Mouse (Mus musculus): ENCODE results near the gene Scmh1. TPM values are rescaled to one million over a fixed set of nuclear protein-coding genes. Genes with fewer than 3 reads are reported as not detected.

The Scmh1 gene
- polyA plus RNA-seq (2012; rRNA removed), result 10.5 and 12.8 TPM in 2 replicates

DNA sequence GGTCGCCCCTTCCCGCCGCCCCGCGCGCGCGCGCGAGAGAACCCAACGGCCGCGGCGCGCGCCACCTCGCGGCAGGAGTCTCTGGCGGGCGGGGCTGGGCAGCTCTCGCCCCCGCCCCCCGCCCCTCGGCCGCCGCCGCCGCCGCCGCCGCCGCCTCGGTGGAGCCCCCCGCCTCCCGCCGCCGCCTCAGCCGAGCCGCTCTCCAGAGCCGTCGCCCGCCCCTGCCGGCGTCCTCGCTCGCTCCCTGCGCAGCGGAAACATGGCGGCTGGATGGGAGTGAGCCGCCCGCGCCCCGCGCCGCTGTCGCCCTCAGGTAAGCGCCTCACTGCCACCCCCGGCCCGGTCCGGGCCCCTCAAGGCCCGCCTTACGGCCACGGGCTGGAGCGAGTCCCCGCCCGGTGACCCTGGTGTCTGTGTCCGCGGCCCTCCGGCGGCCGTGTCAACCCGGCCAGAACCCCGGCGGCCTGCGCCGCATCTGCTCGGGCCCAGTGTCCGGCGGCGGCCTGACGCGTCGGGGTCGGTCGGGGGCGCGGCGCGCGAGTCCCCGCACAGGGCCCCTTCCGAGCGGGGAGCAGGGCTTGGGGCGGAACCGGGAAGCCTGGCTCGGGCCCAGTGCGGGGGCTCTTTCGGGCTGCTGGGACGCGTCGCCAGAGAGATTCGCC, at the start of gene Scmh1:
Scmh1 (plus strand) TSS at position 138 of the 662 bp plus-strand sequence.

DNA sequence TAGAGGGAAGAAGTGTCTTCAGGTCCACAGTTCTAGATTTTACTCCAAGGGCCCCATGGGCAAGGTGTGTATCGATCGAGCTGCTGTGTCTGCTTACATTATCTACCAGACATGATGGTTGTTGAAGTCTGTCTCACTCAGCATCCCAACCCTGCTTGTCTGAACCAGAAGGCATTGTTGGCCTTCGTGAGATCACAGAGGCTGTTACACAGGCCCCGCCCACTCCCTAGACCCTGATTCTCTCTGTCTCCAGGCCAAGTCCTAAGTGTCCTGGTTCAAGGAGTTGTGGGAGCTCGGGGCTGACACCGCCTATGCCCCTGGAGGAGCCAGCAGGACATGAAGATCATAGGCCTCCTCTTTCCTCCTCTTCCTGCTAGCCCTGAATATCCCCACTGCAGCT, 126.9 kb downstream of the Scmh1 start, which contains the start of gene Slfnl1:
Slfnl1 (plus strand) TSS at position 246 of the 400 bp plus-strand sequence.

DNA sequence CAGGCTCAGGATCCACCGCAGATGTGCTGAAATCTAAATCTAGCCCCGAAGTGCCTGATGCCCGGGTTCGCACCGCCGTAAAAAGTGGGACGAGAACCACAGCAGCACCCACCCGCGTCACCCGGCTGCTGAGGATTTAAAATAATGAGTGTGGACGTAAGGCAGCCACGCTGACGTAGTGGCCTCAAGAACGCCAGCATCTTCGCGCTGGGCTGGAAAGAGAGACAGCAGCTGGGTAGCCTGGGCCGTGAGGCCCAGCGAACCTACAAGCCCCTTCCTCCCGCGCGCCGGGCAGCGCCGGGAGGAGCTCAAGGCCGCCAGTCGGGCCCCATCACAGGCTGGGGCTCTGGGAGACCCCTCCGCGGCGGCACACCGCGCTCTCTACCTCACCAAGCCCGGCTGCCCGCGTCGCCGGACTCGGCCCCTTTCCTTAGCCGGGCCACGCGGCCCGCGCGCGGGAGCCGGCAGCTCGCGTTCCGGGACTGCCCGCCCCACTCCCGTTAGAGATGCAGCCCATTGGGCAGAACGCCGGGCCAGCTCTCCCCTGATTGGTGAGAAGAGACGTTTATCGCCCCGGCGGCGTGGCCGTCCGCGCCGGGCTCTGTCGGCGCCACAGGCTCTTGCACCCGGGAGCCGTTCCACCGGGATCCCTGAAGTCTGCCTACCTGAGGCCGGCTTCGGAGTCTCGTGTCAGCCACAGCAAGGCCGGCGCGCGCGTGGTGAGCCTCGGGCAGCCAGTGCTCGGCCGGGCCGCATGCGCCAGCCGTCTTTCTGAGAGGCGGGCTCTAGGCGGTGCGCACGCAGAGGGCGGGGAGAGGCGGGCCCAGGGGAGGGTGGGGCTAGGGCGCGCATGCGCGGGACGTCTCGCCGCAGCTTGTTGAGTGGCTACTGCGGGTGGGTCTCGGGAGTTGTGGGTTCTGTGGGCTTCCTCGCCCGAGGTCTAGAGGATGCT, 164.7 kb downstream of the Scmh1 start, which contains the start of gene Ctps:
Ctps (minus strand) TSS at position 791 of the 952 bp plus-strand sequence.

Other genes with a start within 250 kb of the Scmh1 start
- gene Edn2, start 244.1 kb upstream of the Scmh1 start, polyA plus RNA-seq (2012; rRNA removed), result 0.06 and 0.08 TPM in 2 replicates
- gene Foxo6, start 117.9 kb upstream of the Scmh1 start, polyA plus RNA-seq (2012; rRNA removed), result 0.04 and 0.08 TPM in 2 replicates
- 0.02 TPM in 1 of 2 replicates, not detected in the other for gene Slfnl1, start 127.0 kb downstream of the Scmh1 start, polyA plus RNA-seq (2012; rRNA removed)
- gene Ctps, start 165.0 kb downstream of the Scmh1 start, polyA plus RNA-seq (2012; rRNA removed), result 9.5 and 9.6 TPM in 2 replicates
- gene Gm8439, start 183.5 kb downstream of the Scmh1 start, polyA plus RNA-seq (2012; rRNA removed), result 0.25 and 0.44 TPM in 2 replicates